Mouse (Mus musculus): ENCODE measurements around the gene Lamp1.

DNA sequence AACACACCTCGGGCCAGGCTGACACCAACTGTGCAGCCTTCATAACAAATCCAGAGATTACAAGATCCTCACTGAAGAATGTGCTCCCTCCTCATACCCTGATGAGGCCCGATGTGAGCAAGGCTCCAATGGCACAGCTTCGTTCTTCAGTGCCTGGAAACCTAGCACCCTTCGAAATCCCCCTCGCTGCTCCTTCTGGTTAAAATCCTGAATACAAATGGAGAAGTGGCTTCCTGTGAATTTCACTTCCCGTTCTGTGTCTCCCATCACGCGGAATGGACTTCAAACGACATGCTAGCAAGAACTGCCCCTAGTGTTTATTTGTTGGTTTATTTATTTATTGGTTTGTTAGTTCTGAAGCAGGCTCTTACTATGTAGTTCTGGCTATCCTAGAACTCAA lies 3.6 kb upstream of the Lamp1 start:
- TF ChIP-seq POLR2A (IDR thresholded peaks at IDR 0.05; ENCODE audit: low read depth, low read length) (no peak), CTCF (IDR thresholded peaks at IDR 0.05; ENCODE audit: borderline replicate concordance, insufficient read depth, low read length) (no peak)
